Mouse (Mus musculus): Measurements from ENCODE around the gene Nln. TPM values are rescaled to one million over a fixed set of nuclear protein-coding genes. Genes with fewer than 3 reads are reported as not detected.

Gene Nln
- total and polyA plus RNA-seq, 3 experiments, result 15.4 to 229 (median 16.1) TPM

DNA sequence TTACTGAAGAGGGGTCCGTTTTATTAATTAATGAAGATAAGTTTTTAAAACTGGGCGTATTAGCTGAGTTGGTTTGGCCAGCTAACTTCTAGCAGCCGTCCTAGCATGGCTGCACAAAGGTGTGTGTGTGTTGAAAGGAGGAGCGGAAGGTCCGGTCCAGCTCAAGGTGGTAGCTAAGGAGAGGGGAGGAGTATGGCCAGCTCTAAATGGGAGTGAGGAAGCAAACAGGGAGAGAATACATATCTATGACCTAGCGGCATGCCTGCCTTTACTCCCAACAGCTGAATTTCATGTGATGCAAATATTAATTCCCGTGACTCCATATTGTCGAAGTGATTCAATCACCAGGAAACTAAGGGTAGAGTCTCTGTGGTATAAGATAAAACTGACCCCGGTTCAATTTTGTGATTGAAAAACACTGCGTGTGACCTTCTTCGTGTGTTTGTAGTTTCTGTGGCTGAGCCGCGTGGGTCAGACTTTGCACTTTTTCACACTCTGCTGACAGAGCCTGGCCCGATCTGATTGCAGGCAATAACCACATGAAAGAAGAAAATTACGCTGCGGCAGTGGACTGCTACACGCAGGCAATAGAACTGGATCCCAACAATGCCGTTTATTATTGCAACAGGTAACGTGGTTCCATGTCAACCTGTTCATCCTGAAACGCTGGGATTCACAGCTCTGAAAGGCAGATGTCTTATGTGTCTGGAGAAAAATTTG is 14.4 kb upstream of the Nln start:
- Histone ChIP-seq H3K27ac (ENCODE audit: control insufficient read depth, low read depth, low read length) (no peak overlapping the region), H3K27me3 (ENCODE audit: control insufficient read depth in 1 of 2, insufficient read depth in 2 of 2, low read length in 2 of 2) (peaks cover 0 to 2% of the 10 kb centered on the region in 2 experiments; a peak in 3 of 4 replicates), H3K9ac (ENCODE audit: control insufficient read depth, low read depth, low read length, poor library complexity, severe bottlenecking) (no peak overlapping the region), H3K4me1 (ENCODE audit: control insufficient read depth in 1 of 2, insufficient read depth in 2 of 2, low read length in 2 of 2) (no peaks in the 10 kb centered on the region), H3K4me3 (ENCODE audit: control insufficient read depth in 1 of 2, insufficient read depth in 1 of 2, low read depth in 2 of 2, low read length in 2 of 2) (no peak overlapping the region), H3K79me2 (ENCODE audit: control insufficient read depth, insufficient read depth, low read length, poor library complexity) (no peaks in the 10 kb centered on the region), H3K36me3 (ENCODE audit: control insufficient read depth in 1 of 2, insufficient read depth in 2 of 2, low read length in 2 of 2) (no peaks in the 10 kb centered on the region), H3K9me3 (replicated peaks; ENCODE audit: insufficient read depth, low read length) (no peaks in the 10 kb centered on the region)
- DNase-seq (ENCODE audit: low read depth, low spot score), result no peak
- TF ChIP-seq TAL1 (IDR thresholded peaks at IDR 0.05; ENCODE audit: low read length) (no peak), POLR2A (IDR thresholded peaks at IDR 0.05; ENCODE audit: control insufficient read depth in 1 of 2, insufficient read depth in 1 of 2, low read depth in 1 of 2, low read length in 2 of 2, poor library complexity in 1 of 2) (no peak), ELF1 (IDR thresholded peaks at IDR 0.05; ENCODE audit: low read depth, low read length) (no peak), RCOR1 (IDR thresholded peaks at IDR 0.05; ENCODE audit: low read depth, low read length) (no peak), MEF2A (IDR thresholded peaks at IDR 0.05; ENCODE audit: extremely low read depth, insufficient replicate concordance, low read depth, low read length, poor library complexity, severe bottlenecking) (no peak), GABPA (IDR thresholded peaks at IDR 0.05; ENCODE audit: low read depth, low read length) (no peak), HCFC1 (IDR thresholded peaks at IDR 0.05; ENCODE audit: low read depth, low read length) (no peak), CHD1 (IDR thresholded peaks at IDR 0.05; ENCODE audit: low read depth, low read length) (no peak), USF1 (IDR thresholded peaks at IDR 0.05; ENCODE audit: low read depth, low read length) (no peak), ZMIZ1 (IDR thresholded peaks at IDR 0.05; ENCODE audit: low read depth, low read length) (no peak)

- DNase-seq (ENCODE audit: low read depth, low spot score), result no peak
- H3K4me1 ChIP-seq (ENCODE audit: control insufficient read depth in 1 of 2, insufficient read depth in 2 of 2, low read length in 2 of 2), result no peaks in the 10 kb centered on the region
These were observed 12.8 kb upstream of the Nln start for GRCm38 (mm10) chr13:104122078-104122840.

More at GRCm38 (mm10) chr13:104122078-104122840, 12.8 kb upstream of the Nln start:
- Histone ChIP-seq H3K79me2 (ENCODE audit: control insufficient read depth, insufficient read depth, low read length, poor library complexity) (no peaks in the 10 kb centered on the region), H3K27ac (ENCODE audit: control insufficient read depth, low read depth, low read length) (no peak overlapping the region), H3K27me3 (ENCODE audit: control insufficient read depth in 1 of 2, insufficient read depth in 2 of 2, low read length in 2 of 2) (peaks cover 2% of the 10 kb centered on the region in 2 experiments), H3K9me3 (replicated peaks; ENCODE audit: insufficient read depth, low read length) (no peaks in the 10 kb centered on the region), H3K4me3 (ENCODE audit: control insufficient read depth in 1 of 2, insufficient read depth in 1 of 2, low read depth in 2 of 2, low read length in 2 of 2) (no peak overlapping the region), H3K9ac (ENCODE audit: control insufficient read depth, low read depth, low read length, poor library complexity, severe bottlenecking) (no peak overlapping the region), H3K36me3 (ENCODE audit: control insufficient read depth in 1 of 2, insufficient read depth in 2 of 2, low read length in 2 of 2) (no peaks in the 10 kb centered on the region)
- TF ChIP-seq NELFE (IDR thresholded peaks at IDR 0.05; ENCODE audit: low read depth, low read length) (no peak), ZNF384 (IDR thresholded peaks at IDR 0.05; ENCODE audit: low read depth, low read length) (no peak), ZC3H11A (IDR thresholded peaks at IDR 0.05; ENCODE audit: low read depth, low read length) (no peak), NRF1 (IDR thresholded peaks at IDR 0.05; ENCODE audit: insufficient read depth, low read depth, low read length, poor library complexity, severe bottlenecking) (no peak), MAFK (IDR thresholded peaks at IDR 0.05; ENCODE audit: borderline replicate concordance, low read depth, low read length) (no peak), UBTF (IDR thresholded peaks at IDR 0.05; ENCODE audit: borderline replicate concordance, insufficient read depth, low read depth, low read length) (no peak), CHD1 (IDR thresholded peaks at IDR 0.05; ENCODE audit: low read depth, low read length) (no peak), ZKSCAN1 (IDR thresholded peaks at IDR 0.05; ENCODE audit: low read depth, low read length) (no peak), SMC3 (IDR thresholded peaks at IDR 0.05; ENCODE audit: low read depth, low read length) (no peak), KAT2A (conservative IDR thresholded peaks at IDR 0.05; ENCODE audit: low read depth, low read length) (no peak), MXI1 (IDR thresholded peaks at IDR 0.05; ENCODE audit: low read depth, low read length) (no peak)

All from MEL (cell line).